Mouse (Mus musculus) embryonic facial prominence, embryonic 14.5 days (tissue): ENCODE measurements at regions not wholly inside any gene's neighbourhood (a gene's known extent, or its start where the extent isn't known, plus 50 kb on each side); places are given as distances from the start of the nearest gene placed in this dataset.

Experiments
- ATAC-seq: fragments of 200-750 bp; cut with Nextera tagmentation; 2 replicates; pipeline ENCODE4 v1.8.0; 2017; ENCODE audit warnings: low read depth, moderate number of reproducible peaks, moderate TSS enrichment
- DNase-seq: peaks from one replicate; pipeline ENCODE4 v3.0.0-alpha.2; 2015; ENCODE audit warnings: low spot score
- H3K27ac ChIP-seq: fragments of 300-500 bp; sonication (generic); replicated peaks from 2 replicates; pipeline ENCODE4 v1.5.1; 2014; ENCODE audit warnings: low read depth, mild to moderate bottlenecking, low read length, moderate library complexity
- H3K27me3 ChIP-seq: fragments of 300-500 bp; sonication (generic); replicated peaks from 2 replicates; pipeline ENCODE4 v1.6.1; 2014; ENCODE audit warnings: low read length; ENCODE audit not compliant: control insufficient read depth, insufficient read depth
- H3K36me3 ChIP-seq: fragments of 300-500 bp; sonication (generic); 2 replicates; pipeline ENCODE4 v1.6.1; 2014; ENCODE audit warnings: low read length, mixed read lengths; ENCODE audit not compliant: control insufficient read depth, insufficient read depth
- H3K4me1 ChIP-seq: fragments of 300-500 bp; sonication (generic); 2 replicates; pipeline ENCODE4 v1.6.1; 2014; ENCODE audit warnings: antibody characterized with exemption, low read length; ENCODE audit not compliant: control insufficient read depth, insufficient read depth
- H3K4me2 ChIP-seq: fragments of 300-500 bp; sonication (generic); 2 replicates; pipeline ENCODE4 v1.6.1; 2014; ENCODE audit warnings: low read depth, mild to moderate bottlenecking, low read length, moderate library complexity, mixed read lengths
- H3K4me3 ChIP-seq: fragments of 300-500 bp; sonication (generic); 2 replicates; pipeline ENCODE4 v1.5.1; 2014; ENCODE audit warnings: low read depth, mild to moderate bottlenecking, low read length
- H3K9ac ChIP-seq: fragments of 300-500 bp; sonication (generic); 2 replicates; pipeline ENCODE4 v1.6.1; 2014; ENCODE audit warnings: low read depth, mild to moderate bottlenecking, low read length, moderate library complexity, mixed read lengths
- H3K9me3 ChIP-seq: fragments of 300-500 bp; sonication (generic); 2 replicates; pipeline ENCODE4 v1.6.1; 2016; ENCODE audit warnings: low read length; ENCODE audit not compliant: control insufficient read depth
- WGBS: fragments of 180-500 bp; shearing (Covaris S2); extraction: QIAGEN DNeasy Blood & Tissue Kit; methylation state at CpG from one replicate; pipeline ENCODE4 v1.1.7; 2014; 5-methylcytosine and 5-hydroxymethylcytosine counted together

DNA sequence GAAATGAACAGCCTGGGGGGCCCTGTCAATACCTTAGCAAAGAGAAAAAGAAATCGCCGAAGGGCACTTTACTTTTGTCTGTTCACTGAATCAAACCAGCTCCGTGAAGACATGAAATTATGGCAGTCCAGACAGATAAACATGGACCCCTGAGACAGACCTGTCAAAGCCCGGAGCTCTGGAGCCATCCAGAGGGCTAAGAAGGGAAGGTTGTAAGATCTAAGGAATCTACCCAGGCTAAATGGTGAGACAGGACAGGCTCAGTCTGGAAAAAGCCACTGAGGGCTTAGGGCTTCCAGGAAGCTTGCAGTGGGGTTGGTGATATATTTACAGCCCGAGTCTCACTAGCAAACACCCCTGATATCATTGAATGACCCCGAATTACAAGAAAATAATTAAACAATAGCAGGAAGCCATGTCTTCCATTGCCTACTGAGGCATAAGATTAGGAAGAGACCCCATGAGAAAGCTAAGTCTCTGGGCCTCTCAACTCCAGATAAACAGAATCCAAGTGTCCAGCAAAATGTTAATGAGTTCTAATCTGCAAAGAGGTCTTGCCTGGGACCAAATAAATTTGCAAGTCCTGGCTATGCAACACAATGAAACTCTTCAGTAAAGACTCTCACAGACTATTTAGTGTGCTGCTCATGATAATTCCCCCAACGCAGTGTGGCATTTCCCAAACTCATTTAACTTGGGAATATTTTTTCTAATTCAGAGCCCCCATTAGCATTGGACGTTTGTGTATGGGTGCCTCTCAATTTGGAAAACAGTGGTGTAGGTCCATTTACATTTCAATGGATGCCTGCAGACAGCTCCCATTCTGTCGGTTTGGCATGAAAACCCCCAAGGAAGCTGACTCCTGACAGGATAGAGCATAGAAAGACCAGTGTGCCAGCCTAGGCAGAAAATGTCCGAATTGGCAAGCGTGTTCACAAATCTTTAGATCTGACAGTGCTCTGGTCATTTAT lies 89.8 kb downstream of the Pabpc6 start:
- Histone ChIP-seq H3K4me2 (no peak overlapping the region), H3K4me1 (no peaks in the 10 kb centered on the region), H3K36me3 (no peaks in the 10 kb centered on the region), H3K27me3 (no peaks in the 10 kb centered on the region), H3K9me3 (no peaks in the 10 kb centered on the region), H3K27ac (no peak overlapping the region), H3K9ac (no peak overlapping the region), H3K4me3 (no peak overlapping the region)
- no peak for DNase-seq
- ATAC-seq: no peak
- 40% methylated on average over 11 of the region's 11 CpGs for WGBS

DNA sequence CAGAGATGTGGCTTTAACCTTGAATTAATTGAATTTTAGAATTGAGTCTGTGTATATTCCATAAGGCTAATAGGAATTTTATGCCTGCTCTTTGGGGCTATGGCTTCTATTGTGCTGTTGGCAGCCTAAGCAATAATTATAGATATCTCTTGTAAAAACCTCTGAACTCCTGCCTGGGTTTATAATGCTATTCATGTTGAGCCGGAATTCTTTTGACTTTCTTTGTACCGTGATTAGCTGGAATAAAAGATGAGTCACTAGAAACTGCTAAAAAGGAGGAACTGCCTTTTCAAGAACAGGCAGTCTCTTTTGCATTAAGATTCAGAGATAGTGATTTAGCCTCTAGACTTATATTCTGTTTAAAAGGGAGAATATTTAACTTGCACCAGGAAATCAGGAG lies 71.4 kb downstream of the Pabpc6 start:
- H3K4me3 ChIP-seq: no peak overlapping the region
- no peaks in the 10 kb centered on the region for H3K27me3 ChIP-seq
- H3K9me3 ChIP-seq: no peaks in the 10 kb centered on the region
- no peak overlapping the region for H3K27ac ChIP-seq
- no peak overlapping the region for H3K9ac ChIP-seq
- 66% methylated on average over 2 of the region's 2 CpGs for WGBS
- no peaks in the 10 kb centered on the region for H3K36me3 ChIP-seq
- ATAC-seq (no peak), DNase-seq (no peak)
- H3K4me2 ChIP-seq: no peak overlapping the region
- H3K4me1 ChIP-seq: no peaks in the 10 kb centered on the region

DNA sequence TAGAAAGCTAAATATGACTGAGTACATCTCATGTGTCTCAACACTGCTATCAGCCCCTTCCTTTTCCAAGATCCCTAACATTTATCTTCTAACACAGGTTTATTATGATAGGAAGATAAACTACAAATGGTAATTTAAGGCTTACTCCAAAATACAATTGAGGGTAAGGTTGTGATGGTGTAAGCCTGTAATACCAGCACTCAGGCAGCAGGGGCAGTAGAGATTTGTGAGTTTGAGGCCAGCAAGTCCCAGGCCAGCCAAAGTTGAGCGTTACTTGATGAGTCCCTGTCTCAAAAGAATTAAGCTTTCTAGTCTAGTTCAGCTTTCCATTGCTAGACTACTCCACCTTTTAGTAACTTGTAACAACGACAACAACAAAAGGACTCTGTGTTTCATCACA lies 69.1 kb downstream of the Pabpc6 start:
- Histone ChIP-seq H3K4me1 (no peaks in the 10 kb centered on the region), H3K27me3 (no peaks in the 10 kb centered on the region), H3K27ac (no peak overlapping the region), H3K4me2 (no peak overlapping the region), H3K9ac (no peak overlapping the region), H3K36me3 (no peaks in the 10 kb centered on the region), H3K9me3 (no peaks in the 10 kb centered on the region), H3K4me3 (no peak overlapping the region)
- DNase-seq: no peak
- WGBS: 82% methylated on average over 2 of the region's 2 CpGs
- no peak for ATAC-seq
